Mouse (Mus musculus) ES-E14 (cell line): ENCODE measurements around the gene Mctp2. TPM values are rescaled to one million over a fixed set of nuclear protein-coding genes. Genes with fewer than 3 reads are reported as not detected.

Experiments used
- DNase-seq: peaks from one replicate; pipeline ENCODE4 v3.0.0-alpha.2; 2013; ENCODE audit warnings: low read depth, low spot score
- H3K27ac ChIP-seq: 2 replicates; pipeline ENCODE4 v1.5.1; 2012; ENCODE audit warnings: low read depth, mild to moderate bottlenecking, low read length, moderate library complexity, mixed read lengths; ENCODE audit not compliant: poor library complexity, insufficient read depth, severe bottlenecking
- H3K36me3 ChIP-seq: 2 replicates; pipeline ENCODE4 v1.6.1; 2012; ENCODE audit warnings: mild to moderate bottlenecking, low read length, moderate library complexity, mixed read lengths; ENCODE audit not compliant: control insufficient read depth, poor library complexity, insufficient read depth, severe bottlenecking
- H3K4me1 ChIP-seq, 2 experiments: fragments of 150-350 bp in 1 of 2; sonication (generic) in 1 of 2; 2 replicates each; pipeline ENCODE4 v1.6.1; 2012; ENCODE audit warnings: low read length in 2 of 2, mild to moderate bottlenecking in 1 of 2, mixed read lengths in 1 of 2; ENCODE audit not compliant: control insufficient read depth in 2 of 2, insufficient read depth in 2 of 2, poor library complexity in 1 of 2
- H3K4me3 ChIP-seq, 2 experiments: fragments of 150-350 bp in 1 of 2; sonication (generic) in 1 of 2; 2 replicates each; pipeline ENCODE4 v1.5.1; 2012; ENCODE audit warnings: low read length in 2 of 2, low read depth in 1 of 2, mild to moderate bottlenecking in 1 of 2, mixed read lengths in 1 of 2; ENCODE audit not compliant: insufficient read depth in 1 of 2, poor library complexity in 1 of 2, severe bottlenecking in 1 of 2
- H3K9ac ChIP-seq: 2 replicates; pipeline ENCODE4 v1.6.1; 2012; ENCODE audit warnings: low read depth, mild to moderate bottlenecking, low read length, mixed read lengths; ENCODE audit not compliant: poor library complexity, insufficient read depth, severe bottlenecking
- H3K9me3 ChIP-seq: fragments of 150-350 bp; sonication (generic); 2 replicates; pipeline ENCODE4 v1.6.1; 2012; ENCODE audit warnings: low read depth, mild to moderate bottlenecking, low read length; ENCODE audit not compliant: control insufficient read depth, insufficient read depth
- CHD2 ChIP-seq: IDR thresholded peaks from 2 replicates; pipeline ENCODE4 v1.6.1; 2014; ENCODE audit warnings: mild to moderate bottlenecking, low read depth, low read length, inconsistent platforms
- HCFC1 ChIP-seq: IDR thresholded peaks from 2 replicates; pipeline ENCODE4 v1.6.1; 2012; ENCODE audit warnings: low read length, inconsistent platforms, borderline replicate concordance; ENCODE audit not compliant: insufficient read depth
- MAFK ChIP-seq: IDR thresholded peaks from 2 replicates; pipeline ENCODE4 v1.6.1; 2014; ENCODE audit warnings: mild to moderate bottlenecking, low read depth, low read length, inconsistent platforms; ENCODE audit not compliant: insufficient read depth
- ZC3H11A ChIP-seq: IDR thresholded peaks from 2 replicates; pipeline ENCODE4 v1.6.1; 2012; ENCODE audit warnings: low read depth, mild to moderate bottlenecking, inconsistent platforms, low read length, borderline replicate concordance
- ZNF384 ChIP-seq: IDR thresholded peaks from 2 replicates; pipeline ENCODE4 v1.6.1; 2012; ENCODE audit warnings: low read depth, low read length, inconsistent platforms
- in situ Hi-C, 2 experiments: fragments of 600-800 bp; cut with MboI; formaldehyde crosslinking; loops; one replicate each; pipeline ENCODE4 v1.15.1; 2025; ENCODE audit warnings: low sequenced_read_pairs in 2 of 2, inconsistent platforms in 1 of 2; ENCODE audit not compliant: unreplicated experiment in 2 of 2
- total RNA-seq: library from RNA; depleted of rRNA; stranded (reverse); fragments of 300-350 nt; gene quantifications from 2 replicates; pipeline ENCODE4 v1.2.3, GENCODE M21; 2012

Mctp2 gene
- total RNA-seq, 1 experiment = 6.2 TPM

GRCm38 (mm10) chr7:72100683-72101082 lies 205.7 kb downstream of the Mctp2 start:
- no peak overlapping the region for H3K27ac ChIP-seq
- in situ Hi-C loops = no loop called here
- no peak overlapping the region for H3K4me3 ChIP-seq
- no peak overlapping the region for H3K9ac ChIP-seq
- no peaks in the 10 kb centered on the region for H3K4me1 ChIP-seq
- H3K9me3 ChIP-seq = no peaks in the 10 kb centered on the region
- DNase-seq = no peak
- no peak for TF ChIP-seq ZC3H11A
- no peak for TF ChIP-seq HCFC1
- no peaks in the 10 kb centered on the region for H3K36me3 ChIP-seq

- H3K4me1 ChIP-seq = no peaks in the 10 kb centered on the region
- H3K27ac ChIP-seq = no peak overlapping the region
- no peak for TF ChIP-seq HCFC1
- TF ChIP-seq ZNF384 = no peak
- no peak for TF ChIP-seq MAFK
- no peak for TF ChIP-seq CHD2
- TF ChIP-seq ZC3H11A = no peak
- H3K9ac ChIP-seq = no peak overlapping the region
- in situ Hi-C loops = no loop called here
- H3K4me3 ChIP-seq = no peak overlapping the region
- DNase-seq = no peak
- H3K36me3 ChIP-seq = no peaks in the 10 kb centered on the region
- H3K9me3 ChIP-seq = no peaks in the 10 kb centered on the region
Observed at GRCm38 (mm10) chr7:72098603-72099002, 207.8 kb downstream of the Mctp2 start.

- Histone ChIP-seq H3K27ac (no peak overlapping the region), H3K9me3 (no peaks in the 10 kb centered on the region), H3K4me3 (no peak overlapping the region), H3K4me1 (no peaks in the 10 kb centered on the region), H3K9ac (no peak overlapping the region), H3K36me3 (no peaks in the 10 kb centered on the region)
- no peak for DNase-seq
- in situ Hi-C loops = no loop called here
- TF ChIP-seq MAFK (no peak), ZC3H11A (no peak), HCFC1 (no peak), CHD2 (no peak), ZNF384 (no peak)
Observed at GRCm38 (mm10) chr7:72096973-72097372, 209.4 kb downstream of the Mctp2 start.

DNA sequence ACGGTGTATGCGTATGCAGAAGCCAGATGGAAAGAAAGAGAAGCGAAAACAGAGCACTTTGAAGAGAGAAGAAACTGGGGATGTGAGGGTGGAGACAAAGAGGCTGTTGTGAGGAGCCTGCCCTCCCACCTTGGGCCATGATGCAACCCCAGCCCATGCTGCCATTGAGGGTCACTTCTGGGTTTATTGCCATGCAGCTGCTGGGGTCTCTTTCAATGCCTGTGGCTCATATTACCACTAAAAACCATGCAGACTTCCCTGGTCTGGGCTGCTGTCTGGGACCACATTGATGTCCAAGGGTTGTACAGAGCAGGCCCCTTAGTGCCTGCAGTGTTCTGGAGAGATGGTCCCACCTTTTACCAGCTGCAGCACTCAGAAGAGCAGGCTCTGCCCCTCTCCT lies 210.0 kb downstream of the Mctp2 start:
- TF ChIP-seq CHD2 = no peak
- TF ChIP-seq ZNF384 = no peak
- no peak for TF ChIP-seq ZC3H11A
- TF ChIP-seq MAFK = no peak
- TF ChIP-seq HCFC1 = no peak
- H3K36me3 ChIP-seq = no peaks in the 10 kb centered on the region
- H3K4me3 ChIP-seq = no peak overlapping the region
- no peak for DNase-seq
- no peaks in the 10 kb centered on the region for H3K9me3 ChIP-seq
- in situ Hi-C loops = no loop called here
- H3K9ac ChIP-seq = no peak overlapping the region
- no peak overlapping the region for H3K27ac ChIP-seq
- no peaks in the 10 kb centered on the region for H3K4me1 ChIP-seq

DNA sequence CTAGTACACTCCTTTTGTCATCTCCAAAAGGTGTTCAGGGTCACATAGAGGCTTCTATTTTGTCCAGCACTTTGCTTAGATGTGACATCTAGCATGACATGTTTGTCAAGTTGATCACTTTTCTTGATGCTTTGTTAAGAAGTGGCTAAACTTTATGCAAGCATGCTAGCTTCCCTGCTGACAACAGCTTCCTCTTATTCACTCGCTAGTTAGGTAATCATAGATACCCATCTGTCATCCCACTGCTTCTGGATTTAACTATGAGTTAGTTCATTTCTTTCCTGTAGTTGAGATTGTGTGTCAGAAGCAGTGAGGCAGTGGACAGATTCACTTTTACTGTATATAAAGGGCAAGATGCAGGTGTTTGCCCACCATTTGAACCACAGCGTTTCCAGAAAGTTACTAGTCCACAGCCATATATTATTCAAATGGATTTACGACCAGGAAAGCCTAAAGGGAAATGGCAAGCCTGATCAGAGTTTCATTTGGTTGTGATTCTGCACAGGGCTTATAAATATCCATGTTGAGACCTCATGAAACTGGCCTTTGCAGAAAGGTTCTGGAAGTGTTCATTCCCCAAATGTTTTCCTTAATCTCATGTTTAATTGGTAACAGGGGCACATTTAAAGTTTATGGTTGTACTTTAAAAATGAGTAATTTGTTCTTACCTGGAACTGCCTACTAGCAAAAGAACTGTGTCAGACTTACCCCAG lies 216.8 kb downstream of the Mctp2 start:
- Histone ChIP-seq H3K27ac (no peak overlapping the region), H3K9ac (no peak overlapping the region), H3K36me3 (no peaks in the 10 kb centered on the region), H3K9me3 (no peaks in the 10 kb centered on the region), H3K4me1 (no peaks in the 10 kb centered on the region), H3K4me3 (no peak overlapping the region)
- DNase-seq = no peak
- TF ChIP-seq MAFK (no peak), ZNF384 (no peak), HCFC1 (no peak), ZC3H11A (no peak), CHD2 (no peak)
- in situ Hi-C loops = no loop called here
